Mouse (Mus musculus): Measurements from ENCODE around the gene Aqp1.

Aqp1 gene

GRCm38 (mm10) chr6:55335989-55336514 lies at the start of gene Aqp1:
TSS of gene Aqp1 (plus strand) at chr6:55336432.
- peak; percentile 64 to 73 for DNase-seq (ENCODE audit: low spot score in 2 of 2)

- DNase-seq (ENCODE audit: low spot score in 2 of 2): no peak
These were observed 48.1 kb upstream of the Aqp1 start for GRCm38 (mm10) chr6:55288007-55288602.

DNA sequence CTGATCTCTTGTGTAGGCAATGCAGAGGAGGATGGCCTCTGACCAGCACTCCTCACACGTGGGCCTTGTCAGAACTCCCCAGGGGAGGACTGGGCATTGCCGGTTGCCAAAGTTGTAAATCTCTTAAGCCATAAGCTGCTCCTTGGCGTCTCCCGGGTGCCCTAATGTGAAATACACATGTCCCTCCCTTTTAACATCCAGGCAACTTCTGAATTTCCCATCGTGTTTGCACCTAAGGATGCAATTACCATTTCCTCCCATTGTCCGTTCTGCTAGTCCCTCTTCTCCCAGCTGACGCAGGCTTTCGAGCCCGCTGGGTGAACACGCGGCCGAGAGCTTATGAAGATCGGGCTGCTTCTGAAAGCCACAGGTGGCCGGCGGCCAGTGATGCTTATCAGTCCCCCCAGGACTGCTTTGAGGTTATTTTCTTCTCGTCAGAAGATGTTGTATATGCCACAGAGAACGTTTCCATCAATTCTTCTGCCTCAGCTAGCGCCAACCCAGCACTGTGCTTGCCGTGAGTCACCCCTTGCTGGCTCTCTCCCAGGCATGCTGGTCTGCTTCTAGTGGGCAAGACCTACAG lies 41.6 kb upstream of the Aqp1 start:
- peak in 1 of 2 experiments; percentile 13 for DNase-seq (ENCODE audit: low spot score in 2 of 2)

GRCm38 (mm10) chr6:55295325-55295724 lies 40.9 kb upstream of the Aqp1 start:
- no peak for DNase-seq (ENCODE audit: low spot score in 2 of 2)

DNA sequence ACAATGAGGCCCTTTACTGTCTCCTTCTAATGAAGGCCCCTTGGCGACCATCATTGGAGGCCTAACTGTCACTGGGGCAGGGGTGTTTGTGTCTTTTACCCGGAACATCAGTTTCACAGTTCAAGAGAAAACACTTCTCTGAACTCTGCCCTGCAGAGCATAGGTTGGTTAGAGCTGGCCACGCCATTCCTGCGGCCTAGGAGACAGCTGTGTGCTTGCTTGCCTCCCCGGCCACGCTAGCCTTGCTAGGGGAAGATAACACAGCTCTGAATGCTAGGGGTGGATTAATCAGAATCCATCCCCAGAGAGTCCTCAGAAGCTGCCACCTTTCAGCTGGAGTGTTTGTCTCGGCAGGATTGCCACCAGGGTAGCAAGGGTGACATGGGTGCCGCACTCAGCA lies 36.8 kb upstream of the Aqp1 start:
- DNase-seq (ENCODE audit: low spot score in 2 of 2): no peak

- DNase-seq (ENCODE audit: low spot score in 2 of 2): no peak
These were observed 36.3 kb upstream of the Aqp1 start for GRCm38 (mm10) chr6:55299917-55300316.

- no peak for DNase-seq (ENCODE audit: low spot score in 2 of 2)
These were observed 35.5 kb upstream of the Aqp1 start for GRCm38 (mm10) chr6:55300704-55301103.

DNA sequence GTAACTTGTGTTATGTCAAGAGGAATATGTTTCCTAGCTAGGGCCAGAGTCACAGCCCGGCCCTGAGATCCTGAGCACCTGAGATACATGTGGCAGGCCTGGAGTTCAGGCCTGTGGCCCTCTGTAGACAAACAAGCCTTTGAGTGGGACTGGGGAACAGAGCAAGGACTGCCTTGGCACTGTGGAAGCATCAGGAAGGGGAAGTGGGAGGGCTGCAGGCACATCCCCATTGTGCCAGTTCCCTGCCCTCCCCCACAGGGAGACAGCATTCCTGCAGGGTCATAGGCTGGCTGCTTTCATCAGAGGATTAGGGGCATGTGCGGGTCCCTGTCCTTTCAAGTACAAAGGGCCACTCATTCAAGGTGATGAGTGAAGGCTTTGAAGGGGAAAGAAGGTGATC lies 26.1 kb upstream of the Aqp1 start:
- DNase-seq (ENCODE audit: low spot score in 2 of 2): no peak

DNA sequence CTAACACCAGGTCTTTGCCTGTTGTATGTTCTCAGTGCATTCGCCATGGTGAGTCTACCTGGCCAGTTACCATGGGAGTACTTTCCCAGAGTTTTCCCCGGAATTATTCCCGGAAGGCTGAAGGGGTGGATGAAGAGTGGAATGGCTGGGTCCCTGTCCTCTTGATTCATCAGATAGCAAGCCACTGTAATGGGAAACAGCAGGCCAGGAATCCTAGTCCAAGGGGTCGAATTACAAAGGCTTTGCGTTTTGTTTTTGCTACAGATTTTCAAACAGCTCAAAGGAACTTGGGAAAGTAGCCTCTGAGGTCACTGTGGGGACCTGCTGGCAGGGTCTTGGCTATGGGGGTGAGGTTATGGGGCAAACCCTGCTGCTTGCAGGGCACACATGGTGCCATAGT lies 24.3 kb upstream of the Aqp1 start:
- no peak for DNase-seq (ENCODE audit: low spot score in 2 of 2)

DNA sequence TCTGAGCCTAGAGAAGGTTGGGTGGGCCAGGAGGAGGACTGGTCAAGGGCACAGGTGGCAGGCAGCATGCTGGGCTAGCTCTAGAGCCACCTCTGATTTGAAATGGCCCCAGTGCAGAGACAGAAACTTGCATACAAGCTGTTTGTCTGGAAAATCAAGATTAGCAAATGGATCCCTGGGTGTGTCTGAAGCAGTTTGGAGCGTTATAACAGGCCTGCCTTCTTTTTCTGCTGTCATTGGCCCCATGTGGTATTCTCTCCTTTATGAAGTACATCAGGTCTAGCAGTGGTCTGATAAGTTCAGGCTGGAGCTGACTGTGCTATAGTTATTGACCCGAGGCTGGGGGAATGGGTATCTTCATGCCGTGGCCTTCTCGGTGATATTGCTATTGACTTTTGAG lies 22.3 kb upstream of the Aqp1 start:
- DNase-seq (ENCODE audit: low spot score in 2 of 2): no peak

DNA sequence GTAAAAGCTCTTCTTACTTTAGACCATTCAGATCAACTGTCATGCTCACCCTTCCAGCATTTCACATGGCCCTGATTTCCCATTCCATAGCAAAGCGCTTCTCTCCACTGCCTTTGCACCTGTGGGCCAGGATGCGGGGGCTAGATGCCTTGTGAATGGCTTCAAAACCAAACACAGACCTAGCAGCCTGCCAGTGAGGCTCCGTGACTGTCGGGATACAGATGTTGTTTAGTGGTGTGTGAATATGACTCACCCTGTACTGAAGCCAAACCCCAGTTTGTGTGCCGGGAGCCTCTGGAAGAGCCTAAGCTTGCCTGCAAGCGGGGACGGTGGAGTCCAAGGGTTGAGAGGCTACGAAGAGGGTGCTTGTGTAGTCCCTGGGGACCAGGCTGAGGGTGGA lies 21.6 kb upstream of the Aqp1 start:
- no peak for DNase-seq (ENCODE audit: low spot score in 2 of 2)

DNA sequence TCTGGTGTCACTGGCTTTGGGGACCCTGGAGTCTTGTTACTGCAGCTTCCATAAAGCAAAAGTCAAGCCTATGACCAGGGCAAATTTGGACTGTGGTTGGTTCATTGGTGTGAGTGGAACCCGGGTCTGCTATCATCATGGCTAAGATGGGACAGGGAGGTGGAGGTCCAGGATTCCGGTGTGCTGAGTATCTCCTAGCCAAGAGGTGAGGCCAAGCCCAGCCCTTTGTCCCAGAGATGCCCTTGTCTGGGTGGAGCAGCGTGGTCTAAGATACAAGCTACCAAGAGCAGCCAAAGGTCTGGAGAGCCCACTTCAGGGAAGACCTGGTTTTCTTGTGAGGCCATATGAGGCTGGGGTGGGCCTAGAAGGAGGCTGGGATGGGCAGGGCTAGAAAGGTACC lies 17.6 kb upstream of the Aqp1 start:
- no peak for DNase-seq (ENCODE audit: low spot score in 2 of 2)

- no peak for DNase-seq (ENCODE audit: low spot score in 2 of 2)
These were observed 16.4 kb upstream of the Aqp1 start for GRCm38 (mm10) chr6:55319585-55320551.

- DNase-seq (ENCODE audit: low spot score in 2 of 2): peak; percentile 25 to 36
These were observed 15.3 kb upstream of the Aqp1 start for GRCm38 (mm10) chr6:55320894-55321293.

GRCm38 (mm10) chr6:55321518-55321917 lies 14.7 kb upstream of the Aqp1 start:
- no peak for DNase-seq (ENCODE audit: low spot score in 2 of 2)

DNA sequence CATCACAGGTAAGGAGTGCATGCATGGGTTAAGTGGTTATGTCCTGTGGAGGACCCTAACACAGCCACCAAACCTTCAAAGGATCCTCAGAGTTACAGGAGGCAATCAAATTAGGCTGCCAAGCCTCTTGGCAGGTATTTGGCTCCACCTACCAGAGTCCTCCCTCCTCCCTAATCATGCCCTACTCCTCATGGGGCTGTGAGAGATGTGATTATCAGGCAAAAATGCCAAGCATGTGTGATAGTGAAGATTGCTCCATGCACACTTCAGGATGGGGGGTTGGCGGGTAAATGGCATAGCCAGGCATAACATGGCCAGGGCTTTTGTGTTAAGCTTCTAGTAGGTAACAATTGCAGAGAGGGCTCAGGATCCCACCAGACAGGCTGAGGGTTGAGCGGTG lies 13.3 kb upstream of the Aqp1 start:
- DNase-seq (ENCODE audit: low spot score in 2 of 2): peak; percentile 30 to 44

DNA sequence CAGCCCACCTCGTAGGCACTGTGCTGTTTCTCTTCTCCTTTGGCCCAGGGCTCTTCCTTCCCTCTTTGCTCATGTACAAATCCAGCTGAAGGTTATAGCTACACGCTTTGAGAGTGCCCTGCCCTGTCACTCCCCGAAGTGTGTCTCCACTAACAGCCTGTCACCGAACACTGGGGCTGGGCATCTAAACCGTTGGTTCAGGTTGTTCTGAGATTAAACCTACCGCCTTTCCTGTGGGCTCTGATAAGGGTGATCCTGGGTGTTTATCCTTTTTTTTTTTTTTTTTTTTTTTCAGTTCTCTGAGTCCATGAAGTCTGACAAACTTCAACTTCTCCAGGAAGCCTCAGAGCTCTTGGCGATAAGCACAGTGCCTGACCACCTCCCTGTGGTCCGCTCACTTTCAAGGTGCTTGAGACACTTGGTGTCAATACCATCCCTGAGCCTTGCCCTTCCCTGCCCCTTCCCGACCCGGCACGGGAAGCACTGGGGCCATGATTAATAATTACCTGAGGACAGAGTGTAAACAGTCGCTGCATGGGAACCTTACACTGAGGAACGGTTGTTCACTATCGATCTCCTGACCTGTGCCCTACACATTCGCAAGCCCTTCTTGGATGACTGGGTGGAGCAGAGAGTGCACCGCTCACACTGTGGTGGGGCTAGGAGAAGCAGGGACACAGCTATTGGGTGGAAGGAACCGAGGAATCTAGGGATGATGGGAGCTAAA lies 12.2 kb upstream of the Aqp1 start:
- peak; percentile 40 to 67 for DNase-seq (ENCODE audit: low spot score in 2 of 2)

GRCm38 (mm10) chr6:55324785-55325184 lies 11.4 kb upstream of the Aqp1 start:
- no peak for DNase-seq (ENCODE audit: low spot score in 2 of 2)

DNA sequence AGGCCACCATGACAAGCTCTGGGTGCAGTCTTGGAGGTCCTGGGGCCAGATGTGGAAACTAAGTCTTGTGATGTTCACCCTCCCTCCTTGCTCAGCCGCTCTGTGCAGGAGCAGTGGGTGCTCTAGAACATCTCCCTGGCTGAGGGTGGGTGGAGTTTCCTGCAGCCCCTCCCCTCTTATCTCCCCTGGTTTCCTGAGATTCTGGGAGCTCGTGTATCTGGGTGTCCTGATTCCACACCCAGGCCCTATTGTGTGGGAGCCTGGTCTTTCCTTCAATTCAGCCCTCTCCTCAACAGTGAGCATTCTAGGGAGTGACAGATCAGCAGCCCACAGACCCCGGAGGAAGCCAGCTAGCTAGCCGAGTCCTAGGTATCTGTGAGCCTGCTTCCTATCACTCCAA lies 9.9 kb upstream of the Aqp1 start:
- no peak for DNase-seq (ENCODE audit: low spot score in 2 of 2)

DNA sequence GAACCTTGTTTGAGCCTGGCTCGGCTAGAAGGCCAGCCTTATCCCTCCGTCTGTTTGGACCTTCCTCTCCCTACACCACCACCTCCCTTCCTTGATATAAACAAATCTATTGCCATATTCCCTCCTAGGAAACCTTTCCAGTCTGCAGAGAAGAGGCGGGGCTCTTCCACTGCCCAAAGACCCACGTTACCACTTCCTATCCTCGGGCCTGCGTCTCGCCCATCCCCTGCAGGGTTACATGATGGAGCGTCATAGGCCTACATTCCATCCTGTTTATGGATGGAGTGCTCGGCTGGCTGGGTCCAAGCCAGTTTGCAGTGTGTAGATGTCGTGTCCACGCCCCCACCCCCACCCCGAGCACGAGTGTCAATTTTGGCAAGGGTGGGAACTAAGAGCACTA lies 8.9 kb upstream of the Aqp1 start:
- DNase-seq (ENCODE audit: low spot score in 2 of 2): no peak

- no peak for DNase-seq (ENCODE audit: low spot score in 2 of 2)
These were observed 8.1 kb upstream of the Aqp1 start for GRCm38 (mm10) chr6:55328179-55328578.

- no peak for DNase-seq (ENCODE audit: low spot score in 2 of 2)
These were observed 4.9 kb upstream of the Aqp1 start for GRCm38 (mm10) chr6:55331315-55331714.
